Mouse (Mus musculus) intestine, embryonic 16.5 days (tissue): Measurements from ENCODE around the gene Rack1. TPM values are rescaled to one million over a fixed set of nuclear protein-coding genes. Genes with fewer than 3 reads are reported as not detected.

ENCODE experiments used
- ATAC-seq: fragments of 200-750 bp; cut with Nextera tagmentation; 2 replicates; pipeline ENCODE4 v1.8.0; 2017; ENCODE audit warnings: moderate TSS enrichment, moderate library complexity
- H3K27ac ChIP-seq: fragments of 300-500 bp; sonication (generic); 2 replicates; pipeline ENCODE4 v1.5.1; 2014; ENCODE audit warnings: mild to moderate bottlenecking, low read length
- H3K27me3 ChIP-seq: fragments of 300-500 bp; sonication (generic); replicated peaks from 2 replicates; pipeline ENCODE4 v1.6.1; 2014; ENCODE audit warnings: low read length, control low read depth, mixed read lengths; ENCODE audit not compliant: control insufficient read depth, insufficient read depth
- H3K36me3 ChIP-seq: fragments of 300-500 bp; sonication (generic); 2 replicates; pipeline ENCODE4 v1.6.1; 2014; ENCODE audit warnings: low read length, control low read depth; ENCODE audit not compliant: control insufficient read depth, insufficient read depth
- H3K4me1 ChIP-seq: fragments of 300-500 bp; sonication (generic); 2 replicates; pipeline ENCODE4 v1.6.1; 2014; ENCODE audit warnings: low read length, control low read depth, mixed read lengths; ENCODE audit not compliant: control insufficient read depth, insufficient read depth
- H3K4me2 ChIP-seq: fragments of 300-500 bp; sonication (generic); 2 replicates; pipeline ENCODE4 v1.6.1; 2014; ENCODE audit warnings: low read depth, low read length, control low read depth
- H3K4me3 ChIP-seq: fragments of 300-500 bp; sonication (generic); 2 replicates; pipeline ENCODE4 v1.5.1; 2014; ENCODE audit warnings: mild to moderate bottlenecking, low read length
- H3K9ac ChIP-seq: fragments of 300-500 bp; sonication (generic); 2 replicates; pipeline ENCODE4 v1.6.1; 2014; ENCODE audit warnings: low read depth, low read length
- H3K9me3 ChIP-seq: fragments of 300-500 bp; sonication (generic); 2 replicates; pipeline ENCODE4 v1.6.1; 2016; ENCODE audit warnings: low read length, control low read depth; ENCODE audit not compliant: control insufficient read depth
- WGBS: fragments of 180-500 bp; shearing (Covaris S2); extraction: QIAGEN DNeasy Blood & Tissue Kit; methylation state at CpG from one replicate; pipeline ENCODE4 v1.1.7; 2014; 5-methylcytosine and 5-hydroxymethylcytosine counted together
- polyA plus RNA-seq: library from polyadenylated mRNA; unstranded; fragments of >200 nt; fragmentation: Nextera tagmentation; extraction: Ambion mirVana; gene quantifications from 2 replicates; pipeline ENCODE4 v1.2.1, GENCODE M21; 2015

Rack1 gene
- polyA plus RNA-seq, 1 experiment from 2014 or later = 755 TPM

GRCm38 (mm10) chr11:48852624-48853473, 52.7 kb downstream of the Rack1 start:
- Histone ChIP-seq H3K9ac (peak overlapping the region; percentile 61), H3K27me3 (no peaks in the 10 kb centered on the region; the same call in 1 of the 2 replicates), H3K36me3 (no peaks in the 10 kb centered on the region), H3K4me3 (peak overlapping the region; percentile 72), H3K9me3 (no peaks in the 10 kb centered on the region), H3K4me2 (peak overlapping the region; percentile 83), H3K4me1 (peaks cover 15% of the 10 kb centered on the region), H3K27ac (peak overlapping the region; percentile 43; the same call in 1 of the 2 replicates)
- ATAC-seq = peak; percentile 27
- 9% methylated on average over 23 of the region's 23 CpGs for WGBS

GRCm38 (mm10) chr11:48853474-48854180, 53.5 kb downstream of the Rack1 start:
- peak overlapping the region; percentile 67 for H3K9ac ChIP-seq
- H3K27ac ChIP-seq = peak overlapping the region; percentile 60; the same call in 1 of the 2 replicates
- under 1% methylated on average over 31 of the region's 31 CpGs for WGBS
- peaks cover 15% of the 10 kb centered on the region for H3K4me1 ChIP-seq
- ATAC-seq = peak; percentile 65
- H3K4me2 ChIP-seq = peak overlapping the region; percentile 83
- H3K9me3 ChIP-seq = no peaks in the 10 kb centered on the region
- peak overlapping the region; percentile 72 for H3K4me3 ChIP-seq
- H3K36me3 ChIP-seq = no peaks in the 10 kb centered on the region
- no peaks in the 10 kb centered on the region; the same call in 1 of the 2 replicates for H3K27me3 ChIP-seq

Other genes starting within 250 kb of the Rack1 start
- gene Trim41, start 17.0 kb downstream of the Rack1 start, polyA plus RNA-seq = 4.1 and 5.9 TPM in 2 replicates
- 0.78 and 1.2 TPM in 2 replicates for gene Trim7, start 25.8 kb downstream of the Rack1 start, polyA plus RNA-seq
- 1.3 and 1.4 TPM in 2 replicates for gene Gm12184, start 26.3 kb downstream of the Rack1 start, polyA plus RNA-seq
- 15.6 and 15.8 TPM in 2 replicates for gene Irgm1, start 71.4 kb downstream of the Rack1 start, polyA plus RNA-seq
- 0.28 and 0.37 TPM in 2 replicates for gene Gm5431, start 101.9 kb downstream of the Rack1 start, polyA plus RNA-seq
- 3.5 and 4.6 TPM in 2 replicates for gene Psme2b, start 145.9 kb downstream of the Rack1 start, polyA plus RNA-seq
- gene Olfr56, start 178.6 kb downstream of the Rack1 start, polyA plus RNA-seq = 0.10 TPM in 1 of 2 replicates, not detected in the other
- 0.70 and 1.1 TPM in 2 replicates for gene 9930111J21Rik1, start 179.1 kb downstream of the Rack1 start, polyA plus RNA-seq
- gene Gm12185, start 191.9 kb downstream of the Rack1 start, polyA plus RNA-seq = not detected in 2 replicates
- 1.9 and 2.1 TPM in 2 replicates for gene Tgtp1, start 193.8 kb downstream of the Rack1 start, polyA plus RNA-seq